Mouse (Mus musculus) ES-CJ7 (cell line): ENCODE data around the gene Npcd.
"Not testable (repeated sequence)": the region's sequence is repeated elsewhere in the genome, so short reads cannot be mapped to it uniquely, and the experiment has no call there.

Experiments used
- DNase-seq: peaks from one replicate; pipeline ENCODE4 v3.0.0; 2011; ENCODE audit warnings: low read depth, low spot score

Gene Npcd

GRCm38 (mm10) chr15:79830388-79830787 lies 3.6 kb downstream of the Npcd start:
- peak; percentile 84 for DNase-seq

GRCm38 (mm10) chr15:79829431-79829830 lies 4.6 kb downstream of the Npcd start:
- no peak for DNase-seq

GRCm38 (mm10) chr15:79828366-79829035 lies 5.5 kb downstream of the Npcd start:
- DNase-seq: peak; percentile 62

- no peak for DNase-seq
These were observed 6.2 kb downstream of the Npcd start for GRCm38 (mm10) chr15:79827778-79828210.

- no peak for DNase-seq
These were observed 6.8 kb downstream of the Npcd start for GRCm38 (mm10) chr15:79827061-79827777.

GRCm38 (mm10) chr15:79826221-79826935 lies 7.7 kb downstream of the Npcd start:
- DNase-seq: no peak

GRCm38 (mm10) chr15:79825146-79825825 lies 8.8 kb downstream of the Npcd start:
- DNase-seq: peak; percentile 88

GRCm38 (mm10) chr15:79823588-79824280 lies 10.3 kb downstream of the Npcd start:
- DNase-seq: peak; percentile 60

- DNase-seq: no peak
These were observed 11.5 kb downstream of the Npcd start for GRCm38 (mm10) chr15:79822265-79823199.

GRCm38 (mm10) chr15:79818325-79818724 lies 15.7 kb downstream of the Npcd start:
- DNase-seq: peak; percentile 72

- no peak for DNase-seq
These were observed 20.3 kb downstream of the Npcd start for GRCm38 (mm10) chr15:79813666-79814258.

GRCm38 (mm10) chr15:79812840-79813239 lies 21.2 kb downstream of the Npcd start:
- not testable (repeated sequence) for DNase-seq

GRCm38 (mm10) chr15:79810997-79811396 lies 23.0 kb downstream of the Npcd start:
- no peak for DNase-seq

- DNase-seq: no peak
These were observed 24.0 kb downstream of the Npcd start for GRCm38 (mm10) chr15:79810061-79810460.

- no peak for DNase-seq
These were observed 25.4 kb downstream of the Npcd start for GRCm38 (mm10) chr15:79808658-79809057.

GRCm38 (mm10) chr15:79808114-79808513 lies 25.9 kb downstream of the Npcd start:
- peak; percentile 74 for DNase-seq

GRCm38 (mm10) chr15:79807050-79807449 lies 27.0 kb downstream of the Npcd start:
- no peak for DNase-seq

- no peak for DNase-seq
These were observed 28.8 kb downstream of the Npcd start for GRCm38 (mm10) chr15:79805246-79805645.

GRCm38 (mm10) chr15:79804352-79805071 lies 29.5 kb downstream of the Npcd start, which contains the start of gene Nptxr:
Nptxr (minus strand) TSS chr15:79804766.
- DNase-seq: no peak
